22 mouse cellular contexts compared by ENCODE assay signal in genomic region chr13:83201931-83202671, GRCm38 (mm10).
DNase-seq lines count a peak whose midpoint lies in the region; ATAC-seq and TF ChIP-seq lines count a peak whose summit lies in the region.
"Had no signal": no experiment of that assay in that cellular context is flagged by ENCODE, and none has a peak within 500 bp of the region (broad histone marks: within the 10 kb centered on the region; RNA-seq: fewer than 3 reads in every experiment).

No protein-coding gene starts in this region.

- WGBS in embryonic facial prominence, embryonic 11.5 days: 79% methylated on average over 3 of the region's 3 CpGs
- 84% methylated on average over 3 of the region's 3 CpGs for WGBS in embryonic facial prominence, embryonic 10.5 days
- WGBS in lung, embryonic 15.5 days: 38% methylated on average over 3 of the region's 3 CpGs
- WGBS in forebrain, embryonic 16.5 days: 88% methylated on average over 3 of the region's 3 CpGs

- no peak for TF ChIP-seq CTCF in embryonic fibroblast, embryonic 13.5 days (IDR thresholded peaks at IDR 0.05; ENCODE audit: borderline replicate concordance, insufficient read depth, low read length)

- no peak for ATAC-seq in embryonic facial prominence, embryonic 11.5 days (replicated peaks; ENCODE audit: insufficient number of reproducible peaks, low FRiP score, low TSS enrichment, low read depth)
- peak; percentile 83; the same call in 1 of the 2 replicates for ATAC-seq in lung, embryonic 15.5 days (ENCODE audit: borderline replicate concordance, extremely low read depth, low FRiP score, low TSS enrichment)
- ATAC-seq in forebrain, embryonic 16.5 days: no peak
- ATAC-seq: forebrain, embryonic 13.5 days; forebrain, postnatal 0 days; Patski had no signal

- H3K4me2 ChIP-seq in embryonic facial prominence, embryonic 11.5 days (ENCODE audit: low read depth, low read length): no peak overlapping the region
- H3K4me2 ChIP-seq in lung, embryonic 15.5 days: no peak overlapping the region
- H3K4me2 ChIP-seq in forebrain, embryonic 16.5 days (ENCODE audit: low read length): no peak overlapping the region
- H3K4me2 ChIP-seq: embryonic facial prominence, embryonic 12.5 days; forebrain, embryonic 13.5 days; heart, embryonic 11.5 days; hindbrain, embryonic 12.5 days; hindbrain, embryonic 15.5 days had no signal

- no peak overlapping the region for H3K9ac ChIP-seq in embryonic facial prominence, embryonic 11.5 days (replicated peaks; ENCODE audit: low read length)
- H3K9ac ChIP-seq in lung, embryonic 15.5 days: no peak overlapping the region
- no peak overlapping the region for H3K9ac ChIP-seq in forebrain, embryonic 16.5 days (replicated peaks; ENCODE audit: low read depth, low read length)
- H3K9ac ChIP-seq: embryonic facial prominence, embryonic 12.5 days; forebrain, embryonic 13.5 days; forebrain, postnatal 0 days; hindbrain, embryonic 12.5 days; hindbrain, embryonic 15.5 days had no signal

- H3K4me3 ChIP-seq in embryonic facial prominence, embryonic 11.5 days (ENCODE audit: low read depth, low read length): no peak overlapping the region
- no peak overlapping the region for H3K4me3 ChIP-seq in embryonic facial prominence, embryonic 10.5 days
- H3K4me3 ChIP-seq in lung, embryonic 15.5 days: no peak overlapping the region
- H3K4me3 ChIP-seq in embryonic fibroblast, embryonic 13.5 days (ENCODE audit: insufficient read depth, low read length): no peak overlapping the region
- H3K4me3 ChIP-seq in forebrain, embryonic 16.5 days (replicated peaks; ENCODE audit: low read length): no peak overlapping the region
- H3K4me3 ChIP-seq: embryonic facial prominence, embryonic 12.5 days; forebrain, embryonic 10.5 days; forebrain, embryonic 13.5 days; gastrocnemius, adult 2 months; hindbrain, embryonic 12.5 days; hindbrain, embryonic 15.5 days had no signal

- H3K27ac ChIP-seq in embryonic facial prominence, embryonic 11.5 days (replicated peaks; ENCODE audit: low read depth, low read length): no peak overlapping the region
- H3K27ac ChIP-seq in embryonic facial prominence, embryonic 10.5 days (replicated peaks): no peak overlapping the region
- 0 out of 2 replicates have a peak overlapping the region, but pooled peaks have one; percentile 2 for H3K27ac ChIP-seq in lung, embryonic 15.5 days
- H3K27ac ChIP-seq in embryonic fibroblast, embryonic 13.5 days (ENCODE audit: insufficient read depth, low read length): peak overlapping the region; percentile 95
- H3K27ac ChIP-seq in forebrain, embryonic 16.5 days (ENCODE audit: low read length): no peak overlapping the region
- H3K27ac ChIP-seq: embryonic facial prominence, embryonic 12.5 days; forebrain, embryonic 10.5 days; forebrain, embryonic 13.5 days; gastrocnemius, adult 2 months; hindbrain, embryonic 12.5 days; hindbrain, embryonic 15.5 days had no signal

- TF ChIP-seq POLR2A in embryonic fibroblast, embryonic 13.5 days (IDR thresholded peaks at IDR 0.05; ENCODE audit: low read depth, low read length): no peak

- DNase-seq in embryonic facial prominence, embryonic 11.5 days (ENCODE audit: low spot score): peak; percentile 14
- no peak for DNase-seq in embryonic facial prominence, embryonic 10.5 days (ENCODE audit: low spot score)
- DNase-seq in lung, postnatal 10 days: no peak
- DNase-seq: adrenal gland, postnatal 10 days; cerebellum, adult 11 months; cerebellum, adult 2 months; cerebellum, adult 9-11 months; cerebellum, postnatal 25 days; forebrain, postnatal 0 days; gastrocnemius, adult 2 months; gastrocnemius, postnatal 14 days; heart, adult 11 months had no signal

- H3K9me3 ChIP-seq in embryonic facial prominence, embryonic 11.5 days (replicated peaks; ENCODE audit: control insufficient read depth, low read length): no peaks in the 10 kb centered on the region
- no peaks in the 10 kb centered on the region for H3K9me3 ChIP-seq in embryonic facial prominence, embryonic 10.5 days
- H3K9me3 ChIP-seq in lung, embryonic 15.5 days: no peaks in the 10 kb centered on the region
- H3K9me3 ChIP-seq in forebrain, embryonic 16.5 days (ENCODE audit: control insufficient read depth, low read length): no peaks in the 10 kb centered on the region; the same call in 1 of the 2 replicates
- H3K9me3 ChIP-seq: embryonic facial prominence, embryonic 12.5 days; forebrain, embryonic 10.5 days; forebrain, embryonic 13.5 days; hindbrain, embryonic 12.5 days; hindbrain, embryonic 15.5 days had no signal

- H3K36me3 ChIP-seq in embryonic facial prominence, embryonic 11.5 days (replicated peaks; ENCODE audit: control insufficient read depth, insufficient read depth, low read depth, low read length): no peaks in the 10 kb centered on the region
- H3K36me3 ChIP-seq in embryonic facial prominence, embryonic 10.5 days (replicated peaks): no peaks in the 10 kb centered on the region
- no peaks in the 10 kb centered on the region for H3K36me3 ChIP-seq in lung, embryonic 15.5 days
- H3K36me3 ChIP-seq in forebrain, embryonic 16.5 days (ENCODE audit: control insufficient read depth, insufficient read depth): no peaks in the 10 kb centered on the region
- H3K36me3 ChIP-seq: embryonic facial prominence, embryonic 12.5 days; forebrain, embryonic 10.5 days; hindbrain, embryonic 12.5 days; hindbrain, embryonic 15.5 days had no signal

- H3K27me3 ChIP-seq in embryonic facial prominence, embryonic 11.5 days (ENCODE audit: control insufficient read depth, insufficient read depth, low read length): no peaks in the 10 kb centered on the region
- no peaks in the 10 kb centered on the region for H3K27me3 ChIP-seq in embryonic facial prominence, embryonic 10.5 days (replicated peaks; ENCODE audit: low read depth, poor library complexity, severe bottlenecking)
- no peaks in the 10 kb centered on the region for H3K27me3 ChIP-seq in lung, embryonic 15.5 days
- no peaks in the 10 kb centered on the region for H3K27me3 ChIP-seq in forebrain, embryonic 16.5 days (replicated peaks; ENCODE audit: control insufficient read depth, insufficient read depth, low read length)
- H3K27me3 ChIP-seq: embryonic facial prominence, embryonic 12.5 days; forebrain, embryonic 13.5 days; hindbrain, embryonic 12.5 days; hindbrain, embryonic 15.5 days; Patski had no signal

- no peaks in the 10 kb centered on the region for H3K4me1 ChIP-seq in embryonic facial prominence, embryonic 11.5 days (ENCODE audit: control insufficient read depth, insufficient read depth, low read length)
- no peaks in the 10 kb centered on the region for H3K4me1 ChIP-seq in embryonic facial prominence, embryonic 10.5 days
- H3K4me1 ChIP-seq in lung, embryonic 15.5 days: no peaks in the 10 kb centered on the region
- H3K4me1 ChIP-seq in embryonic fibroblast, embryonic 13.5 days (ENCODE audit: control insufficient read depth, insufficient read depth, low read length): no peaks in the 10 kb centered on the region
- H3K4me1 ChIP-seq in forebrain, embryonic 16.5 days (replicated peaks; ENCODE audit: control insufficient read depth, insufficient read depth, low read length): no peaks in the 10 kb centered on the region
- H3K4me1 ChIP-seq: embryonic facial prominence, embryonic 12.5 days; forebrain, embryonic 10.5 days; forebrain, embryonic 13.5 days; hindbrain, embryonic 12.5 days; hindbrain, embryonic 15.5 days had no signal

Comparison
In these comparisons a context has a peak if more than half of its experiments do, and no peak if none do; other contexts are left out.
1. H3K27ac ChIP-seq: peak in lung, embryonic 15.5 days (single experiment) and embryonic fibroblast, embryonic 13.5 days (single experiment); none in embryonic facial prominence, embryonic 11.5 days (single experiment), embryonic facial prominence, embryonic 10.5 days (single experiment) and forebrain, embryonic 16.5 days (single experiment).